9 mouse cellular contexts compared by ENCODE assay signal in the genomic region with DNA sequence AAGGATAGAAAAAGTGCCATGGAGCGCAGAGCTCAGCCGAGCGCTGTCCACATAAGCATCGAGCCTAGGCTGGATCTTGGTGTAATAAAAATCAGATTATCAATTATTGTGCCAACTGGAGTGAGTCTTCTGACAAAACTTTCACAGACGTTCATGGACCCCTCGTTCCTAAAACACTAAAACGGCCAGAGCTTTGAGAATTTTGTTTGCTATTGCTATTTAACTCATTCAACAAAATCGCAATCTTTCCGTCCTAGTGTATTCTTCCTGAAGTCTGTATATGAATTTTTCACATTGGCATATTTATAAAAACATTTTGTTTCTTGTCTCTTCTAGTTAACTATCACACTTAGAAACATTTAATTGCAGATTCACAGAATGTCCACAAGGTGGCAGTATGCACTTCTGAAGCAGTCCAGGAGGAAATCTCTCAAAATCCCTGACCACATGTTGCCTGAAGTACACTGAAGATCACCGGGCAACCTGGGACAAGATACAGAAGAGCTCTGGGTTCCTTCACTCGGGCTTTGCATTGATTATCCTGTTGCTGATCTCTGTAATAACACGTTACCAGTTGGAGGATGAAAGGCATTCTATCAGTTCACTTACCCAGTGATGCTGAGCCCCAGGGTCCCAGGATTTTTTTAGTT. TPM values are rescaled to one million over a fixed set of nuclear protein-coding genes. Genes with fewer than 3 reads are reported as not detected.
DNase-seq lines count a peak whose midpoint lies in the region; ATAC-seq and TF ChIP-seq lines count a peak whose summit lies in the region.
"Had no signal": no experiment of that assay in that cellular context is flagged by ENCODE, and none has a peak within 500 bp of the region (broad histone marks: within the 10 kb centered on the region; RNA-seq: fewer than 3 reads in every experiment).

No protein-coding gene starts in this region.

- H3K27ac ChIP-seq in cerebellum, adult 2 months (ENCODE audit: insufficient read depth, low read length): no peak overlapping the region
- H3K27ac ChIP-seq in heart, embryonic 13.5 days (replicated peaks): no peak overlapping the region
- H3K27ac ChIP-seq in limb, embryonic 11.5 days (replicated peaks; ENCODE audit: low read depth, low read length): no peak overlapping the region
- no peak overlapping the region for H3K27ac ChIP-seq in neural tube, embryonic 14.5 days (ENCODE audit: low read depth, low read length)

- H3K4me3 ChIP-seq in cerebellum, adult 2 months (replicated peaks; ENCODE audit: insufficient read depth, low read depth, low read length): no peak overlapping the region
- no peak overlapping the region for H3K4me3 ChIP-seq in heart, embryonic 13.5 days
- no peak overlapping the region for H3K4me3 ChIP-seq in limb, embryonic 11.5 days (ENCODE audit: low read depth, low read length)
- no peak overlapping the region for H3K4me3 ChIP-seq in neural tube, embryonic 14.5 days (ENCODE audit: low read depth, low read length)

- no peaks in the 10 kb centered on the region for H3K36me3 ChIP-seq in heart, embryonic 13.5 days
- H3K36me3 ChIP-seq in limb, embryonic 11.5 days (ENCODE audit: control insufficient read depth, insufficient read depth, low read length): no peaks in the 10 kb centered on the region
- H3K36me3 ChIP-seq in neural tube, embryonic 14.5 days (ENCODE audit: control insufficient read depth, insufficient read depth, low read length): no peaks in the 10 kb centered on the region

- no peak overlapping the region for H3K9ac ChIP-seq in heart, embryonic 13.5 days
- H3K9ac ChIP-seq in limb, embryonic 11.5 days (ENCODE audit: low read length): no peak overlapping the region
- no peak overlapping the region for H3K9ac ChIP-seq in neural tube, embryonic 14.5 days (replicated peaks; ENCODE audit: low read depth, low read length)

- no peak for ATAC-seq in heart, embryonic 13.5 days (ENCODE audit: extremely low read depth, insufficient number of reproducible peaks, low FRiP score, low TSS enrichment)
- no peak for ATAC-seq in limb, embryonic 11.5 days (ENCODE audit: insufficient number of reproducible peaks, low FRiP score, low TSS enrichment, low read depth)
- ATAC-seq in neural tube, embryonic 14.5 days (ENCODE audit: low read depth): 0 out of 2 replicates have a peak, but pooled peaks have one; percentile 57

- no peaks in the 10 kb centered on the region for H3K27me3 ChIP-seq in cerebellum, adult 2 months (ENCODE audit: control insufficient read depth, insufficient read depth, low read length)
- peaks cover 6% of the 10 kb centered on the region for H3K27me3 ChIP-seq in heart, embryonic 13.5 days (replicated peaks)
- H3K27me3 ChIP-seq in limb, embryonic 11.5 days (ENCODE audit: control insufficient read depth, insufficient read depth, low read length): no peaks in the 10 kb centered on the region
- H3K27me3 ChIP-seq in neural tube, embryonic 14.5 days (ENCODE audit: control insufficient read depth, insufficient read depth, low read length): no peaks in the 10 kb centered on the region

- 24% methylated on average over 12 of the region's 12 CpGs for WGBS in cerebellum, adult 2 months
- WGBS in heart, embryonic 13.5 days: 19% methylated on average over 12 of the region's 12 CpGs
- WGBS in limb, embryonic 11.5 days: 21% methylated on average over 12 of the region's 12 CpGs
- 29% methylated on average over 12 of the region's 12 CpGs for WGBS in neural tube, embryonic 14.5 days

- TF ChIP-seq POLR2A in cerebellum, adult 2 months (IDR thresholded peaks at IDR 0.05; ENCODE audit: borderline replicate concordance, insufficient read depth, low read length): no peak
- TF ChIP-seq POLR2A in brain, embryonic 14.5 days (IDR thresholded peaks at IDR 0.05; ENCODE audit: borderline replicate concordance, extremely low read depth, insufficient read depth, insufficient read length, poor library complexity, severe bottlenecking): no peak

- no peaks in the 10 kb centered on the region for H3K9me3 ChIP-seq in heart, embryonic 13.5 days
- no peaks in the 10 kb centered on the region for H3K9me3 ChIP-seq in limb, embryonic 11.5 days (ENCODE audit: control insufficient read depth, low read length)
- H3K9me3 ChIP-seq in neural tube, embryonic 14.5 days (ENCODE audit: control insufficient read depth, low read length): no peaks in the 10 kb centered on the region

- peaks cover 2% of the 10 kb centered on the region; the same call in 1 of the 2 replicates for H3K4me1 ChIP-seq in cerebellum, adult 2 months (ENCODE audit: control insufficient read depth, insufficient read depth, low read length)
- H3K4me1 ChIP-seq in heart, embryonic 13.5 days: peaks cover 9% of the 10 kb centered on the region; the same call in 1 of the 2 replicates
- H3K4me1 ChIP-seq in limb, embryonic 11.5 days (ENCODE audit: control insufficient read depth, insufficient read depth, low read length): no peaks in the 10 kb centered on the region
- H3K4me1 ChIP-seq in neural tube, embryonic 14.5 days (ENCODE audit: control insufficient read depth, insufficient read depth, low read length): no peaks in the 10 kb centered on the region

- peak; percentile 58 for TF ChIP-seq CTCF in cerebellum, adult 2 months (IDR thresholded peaks at IDR 0.05; ENCODE audit: borderline replicate concordance, insufficient read depth, low read depth, low read length)
- peak; percentile 65; the same call in 1 of the 2 replicates for TF ChIP-seq CTCF in brain, embryonic 14.5 days (IDR thresholded peaks at IDR 0.05; ENCODE audit: borderline replicate concordance, extremely low read depth, insufficient read depth, insufficient read length)

- peak; percentile 13 to 29 for DNase-seq in cerebellum, adult 2 months
- DNase-seq in cerebellum, adult 9-11 months: no peak
- DNase-seq in 3134 (ENCODE audit: extremely low read depth, insufficient read length, low spot score): peak; percentile 16
- DNase-seq in brain, embryonic 14.5 days (ENCODE audit: low read depth): peak; percentile 87
- DNase-seq in limb, embryonic 11.5 days (ENCODE audit: low spot score): peak; percentile 30
- no peak for DNase-seq in testis, postnatal 10 days (ENCODE audit: low spot score)

- peak overlapping the region; percentile 50 for H3K4me2 ChIP-seq in heart, embryonic 13.5 days
- no peak overlapping the region for H3K4me2 ChIP-seq in limb, embryonic 11.5 days (ENCODE audit: low read depth, severe bottlenecking)
- H3K4me2 ChIP-seq in neural tube, embryonic 14.5 days (ENCODE audit: low read depth, low read length): no peak overlapping the region

RNA-seq across cellular contexts. Expression of a gene that starts 1.1 kb away (rescaled TPM):
- polyA plus RNA-seq in cerebellum, adult 2 months (2012; rRNA removed): not detected in 2 replicates
- polyA plus RNA-seq in brain, embryonic 14.5 days (2012; rRNA removed): 0.07 TPM in 1 of 2 replicates, not detected in the other
- 0.15 and 0.25 TPM in 2 replicates for polyA plus RNA-seq in heart, embryonic 13.5 days (2015; fragmentation: Nextera tagmentation; extraction: Ambion mirVana)
- polyA plus RNA-seq in limb, embryonic 11.5 days (2014; fragmentation: Nextera tagmentation; extraction: Ambion mirVana): not detected in 2 replicates
- polyA plus RNA-seq in neural tube, embryonic 14.5 days (2014; fragmentation: Nextera tagmentation; extraction: Ambion mirVana): not detected in 2 replicates
- polyA plus RNA-seq: liver, embryonic 16.5 days had no signal

Comparison
In these comparisons a context has a peak if more than half of its experiments do, and no peak if none do; other contexts are left out.
1. DNase-seq: peak in cerebellum, adult 2 months (2 of 2), 3134 (single experiment), brain, embryonic 14.5 days (single experiment) and limb, embryonic 11.5 days (single experiment); none in cerebellum, adult 9-11 months (single experiment) and testis, postnatal 10 days (single experiment).